Mouse (Mus musculus) hindbrain, embryonic 12.5 days (tissue): ENCODE measurements around the gene Atp6v0b. TPM values are rescaled to one million over a fixed set of nuclear protein-coding genes. Genes with fewer than 3 reads are reported as not detected.

Experiments used
- polyA plus RNA-seq: library from polyadenylated mRNA; unstranded; fragments of >200 nt; fragmentation: Nextera tagmentation; extraction: Ambion mirVana; gene quantifications from 2 replicates; pipeline ENCODE4 v1.2.1, GENCODE M21; 2016

The Atp6v0b gene
- polyA plus RNA-seq, 1 experiment from 2014 or later = 289 TPM

Other genes with a start within 250 kb of the Atp6v0b start
- 70.3 and 72.1 TPM in 2 replicates for gene Dmap1, start 205.1 kb downstream of the Atp6v0b start, polyA plus RNA-seq
- gene Gm12845, start 162.9 kb downstream of the Atp6v0b start, polyA plus RNA-seq = not detected in 2 replicates
- not detected in 2 replicates for gene Klf17, start 121.7 kb downstream of the Atp6v0b start, polyA plus RNA-seq
- 14.1 and 19.7 TPM in 2 replicates for gene Slc6a9, start 52.8 kb downstream of the Atp6v0b start, polyA plus RNA-seq
- 2.9 TPM in 2 replicates for gene Ccdc24, start 14.8 kb downstream of the Atp6v0b start, polyA plus RNA-seq
- 43.9 and 44.3 TPM in 2 replicates for gene B4galt2, start 3.8 kb downstream of the Atp6v0b start, polyA plus RNA-seq
- 20.5 and 22.4 TPM in 2 replicates for gene Dph2, start 4.7 kb upstream of the Atp6v0b start, polyA plus RNA-seq
- 62.2 and 65.5 TPM in 2 replicates for gene Ipo13, start 27.7 kb upstream of the Atp6v0b start, polyA plus RNA-seq
- 1.7 and 2.3 TPM in 2 replicates for gene Artn, start 42.4 kb upstream of the Atp6v0b start, polyA plus RNA-seq
- gene St3gal3, start 247.6 kb upstream of the Atp6v0b start, polyA plus RNA-seq = 10.9 TPM in 2 replicates